Mouse (Mus musculus): Measurements from ENCODE around the gene Tanc1.

DNA sequence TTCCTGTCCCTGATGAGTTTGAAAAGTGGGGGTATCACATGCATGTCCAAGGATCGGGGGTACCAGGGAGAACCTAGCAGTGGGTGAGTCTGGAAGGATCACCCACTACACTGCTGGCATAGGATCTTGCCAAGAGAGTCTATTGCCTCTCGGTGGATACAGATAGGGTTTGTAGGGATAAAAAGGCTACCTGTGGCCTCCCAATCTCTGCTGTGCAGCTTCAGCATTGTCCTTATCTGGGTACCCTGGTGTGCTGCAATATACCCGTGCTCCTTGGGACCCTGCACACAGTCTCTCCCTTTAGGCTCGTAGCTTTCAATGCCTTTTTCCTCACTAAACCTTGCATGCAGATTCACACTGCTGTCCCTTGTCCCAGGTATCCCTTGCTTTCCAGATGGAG lies 196.8 kb downstream of the Tanc1 start:
- no peak for TF ChIP-seq CTCF (IDR thresholded peaks at IDR 0.05; ENCODE audit: low read depth)
- TF ChIP-seq EP300 (IDR thresholded peaks at IDR 0.05; ENCODE audit: low read depth), result no peak
